Mouse (Mus musculus) inflammation-experienced regulatory T-cells, adult 6 months (primary cell): ENCODE results near the gene Prdm1. TPM values are rescaled to one million over a fixed set of nuclear protein-coding genes. Genes with fewer than 3 reads are reported as not detected.

Experiments used
- ATAC-seq: one replicate; pipeline ENCODE4 v1.8.0; 2017
- polyA plus RNA-seq, 3 experiments: library from polyadenylated mRNA; unstranded; fragments of 100-300 nt; shearing (Covaris generic); gene quantifications; one replicate each; pipeline ENCODE4 v1.2.1; 2017

The Prdm1 gene
- 10 to 100 TPM; 11.2 to 27.7 (median 12.4) TPM for polyA plus RNA-seq

GRCm38 (mm10) chr10:44528291-44529082 lies at the start of gene Prdm1:
Gene Prdm1, minus strand, starts transcription at chr10:44528501.
- no peak for ATAC-seq

GRCm38 (mm10) chr10:44565971-44566370 lies 37.7 kb upstream of the Prdm1 start:
- no peak for ATAC-seq

GRCm38 (mm10) chr10:44565109-44565508 lies 36.8 kb upstream of the Prdm1 start:
- ATAC-seq = no peak

GRCm38 (mm10) chr10:44556845-44557244 lies 28.5 kb upstream of the Prdm1 start:
- ATAC-seq = no peak

GRCm38 (mm10) chr10:44555317-44555716 lies 27.0 kb upstream of the Prdm1 start:
- ATAC-seq = no peak

GRCm38 (mm10) chr10:44553648-44554047 lies 25.3 kb upstream of the Prdm1 start:
- no peak for ATAC-seq

- ATAC-seq = peak; percentile 32
Observed at GRCm38 (mm10) chr10:44539033-44539578, 10.8 kb upstream of the Prdm1 start.

GRCm38 (mm10) chr10:44538137-44538536 lies 9.8 kb upstream of the Prdm1 start:
- no peak for ATAC-seq

GRCm38 (mm10) chr10:44530067-44530360 lies 1.7 kb upstream of the Prdm1 start:
- no peak for ATAC-seq

- peak; percentile 98 for ATAC-seq
Observed at GRCm38 (mm10) chr10:44529218-44530066, 1.1 kb upstream of the Prdm1 start.

- no peak for ATAC-seq
Observed at GRCm38 (mm10) chr10:44527651-44528050, 650 bp downstream of the Prdm1 start.

GRCm38 (mm10) chr10:44526751-44527591 lies 1.3 kb downstream of the Prdm1 start:
- ATAC-seq = no peak

GRCm38 (mm10) chr10:44520189-44520588 lies 8.1 kb downstream of the Prdm1 start:
- no peak for ATAC-seq

DNA sequence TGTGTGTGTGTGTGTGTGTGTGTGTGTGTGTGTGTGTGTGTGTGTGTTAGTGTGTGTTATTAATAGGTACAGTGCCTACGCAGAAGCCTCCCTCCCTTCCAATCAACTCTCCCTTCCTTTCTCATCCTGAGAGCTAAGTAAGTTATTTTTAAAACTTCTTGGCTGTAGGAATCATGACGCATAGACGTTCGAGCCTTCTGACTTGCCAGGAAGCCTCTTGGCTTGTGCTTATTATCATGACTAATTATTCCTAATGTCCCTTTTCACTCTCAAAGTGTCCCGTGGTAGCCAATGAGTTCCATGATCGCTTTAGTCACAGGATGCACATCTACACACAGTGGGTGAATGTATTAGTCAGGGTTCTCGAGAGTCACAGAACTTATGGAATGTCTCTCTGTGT lies 9.7 kb downstream of the Prdm1 start:
- no peak for ATAC-seq

DNA sequence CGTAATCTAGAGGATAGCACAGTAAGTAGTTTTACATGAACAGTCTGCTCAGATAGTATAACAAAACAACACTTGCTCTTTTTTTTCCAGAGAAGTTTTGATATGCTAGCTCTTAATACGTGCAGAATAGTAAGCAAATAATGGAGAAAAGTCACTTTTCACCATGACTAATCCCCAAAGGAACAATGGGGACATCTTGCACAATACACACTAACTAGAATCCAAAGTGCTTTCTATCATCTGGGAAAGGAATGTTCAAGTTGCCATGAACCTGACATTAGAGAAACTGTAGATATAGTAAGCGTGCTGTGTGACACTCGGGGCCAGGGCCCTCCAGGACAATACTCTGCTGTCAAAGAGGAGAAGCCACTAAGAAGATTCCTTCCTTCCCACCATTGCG lies 15.2 kb downstream of the Prdm1 start:
- no peak for ATAC-seq

GRCm38 (mm10) chr10:44511029-44511428 lies 17.3 kb downstream of the Prdm1 start:
- no peak for ATAC-seq

- no peak for ATAC-seq
Observed at GRCm38 (mm10) chr10:44508649-44509048, 19.7 kb downstream of the Prdm1 start.

- no peak for ATAC-seq
Observed at GRCm38 (mm10) chr10:44507984-44508383, 20.3 kb downstream of the Prdm1 start.

- ATAC-seq = no peak
Observed at GRCm38 (mm10) chr10:44502891-44503290, 25.4 kb downstream of the Prdm1 start.

DNA sequence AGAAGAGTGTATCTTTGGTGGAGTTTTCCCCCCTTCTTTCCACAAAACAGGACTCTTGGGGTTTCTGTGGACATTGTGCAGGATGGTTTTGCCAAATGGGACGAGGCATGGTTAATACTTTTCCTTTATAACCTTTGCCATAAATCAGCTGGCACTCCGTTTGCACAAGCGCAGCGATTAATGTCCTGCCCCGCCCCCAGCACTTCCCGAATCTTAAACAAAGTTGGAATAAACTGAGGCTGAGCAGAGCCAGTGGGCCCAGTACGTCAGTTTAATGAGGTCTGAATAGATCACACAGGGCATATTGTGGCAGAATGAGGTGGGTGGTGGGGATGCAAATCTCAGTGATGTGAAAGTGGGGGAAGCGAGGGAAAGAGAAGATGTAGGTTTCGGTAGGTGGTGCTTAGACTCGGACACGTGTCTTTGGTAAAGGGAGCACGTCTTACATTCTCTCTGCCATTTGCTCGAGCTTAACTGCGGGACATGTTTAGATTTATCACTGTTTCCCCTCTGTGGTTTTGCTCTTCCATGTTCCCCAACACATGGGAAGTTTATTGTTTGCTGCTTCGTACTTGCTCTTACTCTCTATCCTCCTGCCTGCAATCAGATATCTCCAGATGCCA lies 28.3 kb downstream of the Prdm1 start:
- ATAC-seq = no peak

DNA sequence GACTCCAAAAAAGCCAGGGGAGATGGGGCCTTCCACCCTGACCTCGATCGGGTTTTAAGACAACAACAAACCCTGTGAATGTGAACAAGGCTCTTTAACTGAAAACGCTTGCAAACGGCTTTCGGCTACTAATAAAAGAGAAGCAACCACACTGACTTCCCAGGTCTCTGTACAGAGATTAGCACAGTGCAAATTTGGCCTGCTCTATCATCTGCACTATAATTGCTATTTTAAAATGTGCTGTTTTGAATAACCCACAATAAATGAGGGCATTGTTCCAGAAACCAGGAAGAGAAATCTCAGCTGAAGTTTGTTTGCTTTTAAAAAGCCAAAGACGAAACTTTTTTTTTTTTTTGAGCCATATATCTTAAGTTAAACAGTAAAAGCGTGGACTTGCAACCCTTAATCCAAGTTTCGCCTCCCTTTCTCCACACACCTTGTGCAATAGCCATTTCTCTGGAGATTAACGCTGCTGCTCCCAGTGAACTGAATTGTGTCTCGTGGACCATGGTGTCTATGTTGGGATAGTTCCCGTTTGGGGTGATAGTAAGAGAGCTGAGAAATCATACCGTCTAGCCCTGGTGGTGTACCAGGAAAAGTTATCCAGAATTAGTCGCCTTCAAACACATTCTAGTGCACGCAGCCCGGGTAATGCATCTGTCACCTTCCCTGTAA lies 34.3 kb downstream of the Prdm1 start:
- no peak for ATAC-seq
